Mouse (Mus musculus): ENCODE measurements around the gene Stx1a.
"Not testable (repeated sequence)": the region's sequence is repeated elsewhere in the genome, so short reads cannot be mapped to it uniquely, and the experiment has no call there.

Gene Stx1a

GRCm38 (mm10) chr5:135042105-135042788 lies 19.0 kb downstream of the Stx1a start:
- no peak for DNase-seq

GRCm38 (mm10) chr5:135044575-135044974 lies 21.3 kb downstream of the Stx1a start:
- no peak for DNase-seq

- no peak for DNase-seq
These were observed 25.3 kb downstream of the Stx1a start for GRCm38 (mm10) chr5:135048539-135048938.

GRCm38 (mm10) chr5:135049268-135049667 lies 26.0 kb downstream of the Stx1a start:
- not testable (repeated sequence) for DNase-seq

GRCm38 (mm10) chr5:135053356-135053755 lies 30.1 kb downstream of the Stx1a start:
- DNase-seq: no peak

GRCm38 (mm10) chr5:135063629-135064381 lies 40.5 kb downstream of the Stx1a start, which contains the start of gene Dnajc30:
Gene Dnajc30, plus strand, starts transcription at chr5:135064202.
- DNase-seq: peak; percentile 96 to 98

- peak in 1 of 2 experiments; percentile 41 for DNase-seq
These were observed 41.1 kb downstream of the Stx1a start for GRCm38 (mm10) chr5:135064382-135064766.

GRCm38 (mm10) chr5:135064909-135065446 lies 41.7 kb downstream of the Stx1a start, which contains the start of gene Bud23:
Gene Bud23, minus strand, starts transcription at chr5:135064959.
- DNase-seq: not testable (repeated sequence)

- no peak for DNase-seq
These were observed 42.7 kb downstream of the Stx1a start for GRCm38 (mm10) chr5:135066008-135066407.

- no peak for DNase-seq
These were observed 47.2 kb downstream of the Stx1a start for GRCm38 (mm10) chr5:135070448-135070847.

GRCm38 (mm10) chr5:135072061-135072460 lies 48.8 kb downstream of the Stx1a start:
- DNase-seq: no peak

- no peak for DNase-seq
These were observed 49.4 kb downstream of the Stx1a start for GRCm38 (mm10) chr5:135072720-135073119.

GRCm38 (mm10) chr5:135073349-135074150 lies 50.3 kb downstream of the Stx1a start:
- DNase-seq: peak in 1 of 2 experiments; percentile 19

- no peak for DNase-seq
These were observed 52.4 kb downstream of the Stx1a start for GRCm38 (mm10) chr5:135075655-135076054.

- peak in 1 of 2 experiments; percentile 13 for DNase-seq
These were observed 53.1 kb downstream of the Stx1a start for GRCm38 (mm10) chr5:135076368-135076767.

- peak; percentile 37 for DNase-seq
These were observed 53.7 kb downstream of the Stx1a start for GRCm38 (mm10) chr5:135076931-135077505.

- peak; percentile 91 to 99 for DNase-seq
These were observed 54.5 kb downstream of the Stx1a start, which contains the start of gene Vps37d for GRCm38 (mm10) chr5:135077564-135078481. Gene Vps37d, minus strand, starts transcription at chr5:135078266.

GRCm38 (mm10) chr5:135078482-135078810 lies 55.2 kb downstream of the Stx1a start:
- DNase-seq: no peak

GRCm38 (mm10) chr5:135079578-135079977 lies 56.3 kb downstream of the Stx1a start:
- no peak for DNase-seq

- DNase-seq: no peak
These were observed 57.3 kb downstream of the Stx1a start for GRCm38 (mm10) chr5:135080539-135080938.

GRCm38 (mm10) chr5:135086871-135087270 lies 63.6 kb downstream of the Stx1a start:
- no peak for DNase-seq

All from cerebellum, adult 18-20 months (tissue).